Mouse (Mus musculus): ENCODE results near the gene Gm34302. TPM values are rescaled to one million over a fixed set of nuclear protein-coding genes. Genes with fewer than 3 reads are reported as not detected.

The Gm34302 gene
- not detected in 2 replicates for total RNA-seq (2021)
- long read RNA-seq, result 0 reads

GRCm38 (mm10) chr3:63483726-63484125 is at the start of gene Gm34302:
Gene Gm34302, minus strand, starts transcription at chr3:63483879.
- no peak for DNase-seq

- no peak for DNase-seq
Observed at GRCm38 (mm10) chr3:63531847-63532246, 48.2 kb upstream of the Gm34302 start.

GRCm38 (mm10) chr3:63517681-63518080 is 34.0 kb upstream of the Gm34302 start:
- DNase-seq, result no peak

GRCm38 (mm10) chr3:63516279-63516678 is 32.6 kb upstream of the Gm34302 start:
- DNase-seq, result peak; percentile 2

- DNase-seq, result no peak
Observed at GRCm38 (mm10) chr3:63511316-63511715, 27.6 kb upstream of the Gm34302 start.

GRCm38 (mm10) chr3:63509484-63509883 is 25.8 kb upstream of the Gm34302 start:
- DNase-seq, result no peak

- DNase-seq, result no peak
Observed at GRCm38 (mm10) chr3:63508924-63509323, 25.2 kb upstream of the Gm34302 start.

DNA sequence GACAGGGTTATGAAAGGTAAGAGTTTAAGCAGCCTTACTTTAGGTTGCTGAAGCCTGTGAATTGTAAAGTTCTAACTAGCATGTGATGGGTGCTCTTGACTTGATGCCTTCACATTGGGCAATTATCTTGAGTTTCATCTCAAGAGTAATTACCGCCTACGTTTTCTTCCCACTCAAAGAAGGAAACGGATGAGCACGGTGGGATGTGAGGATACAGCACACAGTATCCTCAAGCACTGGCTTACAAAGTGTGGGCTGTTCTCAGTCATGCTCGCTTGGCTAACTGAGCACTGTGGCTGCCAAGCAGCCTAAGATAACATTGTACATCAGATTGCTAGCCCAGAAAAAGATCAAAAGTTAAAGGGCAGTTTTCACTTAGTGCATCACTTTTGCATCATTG is 20.8 kb upstream of the Gm34302 start:
- DNase-seq, result no peak

- no peak for DNase-seq
Observed at GRCm38 (mm10) chr3:63494625-63495382, 11.1 kb upstream of the Gm34302 start.

DNA sequence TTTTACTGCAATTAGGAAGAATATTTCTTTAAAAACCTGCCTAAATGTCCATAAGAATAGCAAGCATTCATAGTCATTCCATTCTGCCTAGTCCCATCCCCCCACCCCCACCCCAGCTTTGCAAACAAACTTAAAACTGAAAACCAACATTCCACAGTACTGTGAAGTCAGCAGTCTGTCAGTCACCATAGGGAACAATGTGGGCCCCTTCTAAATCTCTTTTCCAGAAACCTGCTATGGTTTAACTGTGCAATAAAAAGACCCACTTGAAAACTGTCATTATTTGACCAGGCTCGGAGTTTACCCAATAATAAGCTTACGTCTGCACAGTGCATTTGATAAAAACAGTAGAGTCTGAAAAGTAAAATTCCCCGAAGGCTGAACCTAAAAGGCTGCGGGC is 9.9 kb upstream of the Gm34302 start:
- no peak for DNase-seq

DNA sequence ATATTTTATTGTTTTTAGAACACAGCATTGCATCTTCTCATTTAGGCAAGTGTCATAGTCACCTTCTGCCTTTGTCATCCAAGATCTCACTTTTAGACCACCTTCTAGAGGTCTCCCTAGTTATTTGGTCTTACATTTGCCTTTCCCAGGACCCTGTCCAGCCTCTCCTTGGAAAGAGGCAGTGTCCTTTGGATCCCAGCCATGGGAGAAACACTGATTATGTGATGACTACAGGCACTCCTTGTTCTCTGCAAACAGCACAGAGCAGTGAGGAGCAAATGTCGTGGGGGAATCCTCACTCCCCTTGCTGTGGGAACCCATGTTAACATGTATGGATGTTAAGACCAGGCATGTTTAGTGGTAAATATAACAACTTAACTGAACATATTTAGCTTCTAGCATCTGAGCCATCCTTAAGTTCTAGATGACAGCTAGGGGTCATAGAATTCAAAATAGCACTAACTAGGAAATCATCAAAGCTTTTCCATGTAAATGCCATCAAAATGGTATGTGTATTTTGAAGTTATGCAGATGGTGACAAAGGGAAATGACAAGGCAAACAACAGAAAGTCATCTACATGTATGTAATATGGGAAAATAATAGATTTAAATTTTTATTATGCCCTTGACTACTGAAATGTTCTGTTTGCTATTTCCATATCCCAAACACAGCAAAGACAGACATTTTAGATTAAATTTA is 43.1 kb downstream of the Gm34302 start:
- DNase-seq, result no peak

- no peak for DNase-seq
Observed at GRCm38 (mm10) chr3:63439738-63440137, 43.9 kb downstream of the Gm34302 start.

GRCm38 (mm10) chr3:63438898-63439297 is 44.8 kb downstream of the Gm34302 start:
- no peak for DNase-seq

Other genes starting within 250 kb of the Gm34302 start
- 24.1 and 26.4 TPM in 2 replicates for gene Mme, start 242.3 kb downstream of the Gm34302 start, total RNA-seq (2021)

All from adrenal gland, postnatal 25 days (tissue).